Mouse (Mus musculus) olfactory bulb, adult 2 months (tissue): Measurements from ENCODE around the gene L3hypdh. TPM values are rescaled to one million over a fixed set of nuclear protein-coding genes. Genes with fewer than 3 reads are reported as not detected.

ENCODE experiments used
- H3K27ac ChIP-seq: fragments of 200-500 bp; 2 replicates; pipeline ENCODE4 v1.5.1; 2012; ENCODE audit warnings: low read depth, low read length; ENCODE audit not compliant: insufficient read depth
- H3K4me1 ChIP-seq: fragments of 200-500 bp; 2 replicates; pipeline ENCODE4 v1.6.1; 2012; ENCODE audit warnings: low read length; ENCODE audit not compliant: control insufficient read depth, insufficient read depth
- H3K4me3 ChIP-seq: fragments of 200-500 bp; 2 replicates; pipeline ENCODE4 v1.5.1; 2012; ENCODE audit warnings: mild to moderate bottlenecking, low read depth, low read length, moderate library complexity; ENCODE audit not compliant: insufficient read depth
- CTCF ChIP-seq: fragments of 200-500 bp; IDR thresholded peaks from 2 replicates; pipeline ENCODE4 v1.5.1; 2012; ENCODE audit warnings: low read depth, mild to moderate bottlenecking, low read length, moderate library complexity; ENCODE audit not compliant: insufficient read depth
- POLR2A ChIP-seq: fragments of 200-500 bp; IDR thresholded peaks from 2 replicates; pipeline ENCODE4 v1.6.1; 2012; ENCODE audit warnings: mild to moderate bottlenecking, low read depth, low read length, moderate library complexity; ENCODE audit not compliant: insufficient read depth
- WGBS: fragments of 180-500 bp; shearing (Covaris S2); methylation state at CpG from one replicate; pipeline ENCODE4 v1.1.7; 2018; 5-methylcytosine and 5-hydroxymethylcytosine counted together
- polyA plus RNA-seq: library from polyadenylated mRNA; stranded (reverse); fragments of >200 nt; gene quantifications from 2 replicates; pipeline ENCODE4 v1.2.4, GENCODE M21; 2012; ENCODE audit warnings: low replicate concordance; ENCODE audit not compliant: missing spikeins, insufficient read depth, insufficient read length

The L3hypdh gene
- polyA plus RNA-seq, 1 experiment, result not detected

DNA sequence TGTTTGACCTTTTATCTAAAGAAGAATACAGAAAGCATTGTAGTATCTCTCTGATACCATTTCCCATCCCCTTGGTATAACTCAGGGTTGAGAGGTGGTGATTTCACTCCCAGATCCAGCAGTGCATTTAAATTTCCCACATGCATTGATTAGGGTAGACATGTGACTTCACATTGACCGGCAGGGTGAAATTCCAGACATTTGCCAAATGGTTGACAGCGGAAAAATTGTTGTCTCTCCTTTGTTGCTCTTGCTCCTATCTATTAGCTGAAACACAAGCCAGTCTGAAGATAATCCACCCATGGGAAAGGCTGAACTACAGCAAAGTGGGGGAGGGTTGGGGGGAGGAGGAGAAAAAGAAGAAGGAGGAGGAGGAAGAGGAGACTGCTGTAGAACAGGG is 46.4 kb downstream of the L3hypdh start:
- Histone ChIP-seq H3K27ac (no peak overlapping the region), H3K4me3 (no peak overlapping the region), H3K4me1 (no peaks in the 10 kb centered on the region)
- WGBS, result 67% methylated on average over 2 of the region's 2 CpGs
- TF ChIP-seq POLR2A (no peak), CTCF (no peak)

DNA sequence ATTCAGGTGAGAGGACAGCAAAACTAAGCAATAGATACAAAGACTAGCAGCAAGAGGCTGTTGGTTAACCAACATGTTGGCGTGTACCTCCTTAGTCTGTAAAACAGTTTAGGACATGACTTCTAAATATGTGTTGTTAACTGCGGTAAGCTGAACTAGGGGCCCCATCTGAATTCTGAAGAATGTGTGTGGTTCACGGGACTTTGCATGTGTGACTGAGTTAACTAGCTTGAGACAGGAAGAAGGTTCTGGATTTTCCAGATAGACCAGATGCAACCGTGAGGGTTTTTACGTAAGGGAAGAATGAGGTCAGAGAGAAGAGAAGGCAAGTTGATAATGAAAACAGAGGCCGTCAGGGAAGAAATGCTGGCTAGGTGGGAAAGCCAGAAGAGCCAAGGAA is 48.2 kb downstream of the L3hypdh start:
- Histone ChIP-seq H3K4me1 (no peaks in the 10 kb centered on the region), H3K27ac (no peak overlapping the region), H3K4me3 (no peak overlapping the region)
- TF ChIP-seq POLR2A (no peak), CTCF (no peak)
- 94% methylated on average over 6 of the region's 6 CpGs for WGBS

DNA sequence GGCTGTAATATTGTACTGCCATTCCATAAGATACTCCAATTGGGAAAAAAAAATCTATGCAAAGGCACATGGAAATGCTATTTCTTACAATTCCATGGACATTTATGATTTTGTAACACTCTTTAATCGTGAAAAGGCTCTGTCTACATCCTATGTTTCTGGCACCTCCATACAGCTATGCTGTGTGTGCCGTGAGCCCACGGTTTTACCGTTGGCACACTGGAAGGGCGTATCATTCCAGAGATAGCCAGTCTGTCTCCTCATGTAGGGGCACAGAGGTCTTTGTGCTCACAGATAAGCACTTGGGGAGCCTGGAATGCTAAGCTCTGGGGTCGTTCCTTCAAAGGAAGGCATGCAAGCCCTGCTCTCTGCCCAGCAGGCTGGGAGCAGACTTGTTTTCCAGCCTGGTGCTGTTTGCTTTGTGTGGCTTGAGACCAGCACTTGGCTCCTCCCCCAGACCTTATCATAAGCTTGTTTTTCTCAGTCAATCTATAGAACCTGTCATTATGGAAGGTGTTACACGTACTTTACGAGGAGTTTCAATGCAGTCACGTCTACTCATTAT is 49.1 kb downstream of the L3hypdh start:
- H3K27ac ChIP-seq, result no peak overlapping the region
- H3K4me3 ChIP-seq, result no peak overlapping the region
- H3K4me1 ChIP-seq, result no peaks in the 10 kb centered on the region
- WGBS, result 81% methylated on average over 9 of the region's 9 CpGs
- TF ChIP-seq POLR2A (no peak), CTCF (no peak)

DNA sequence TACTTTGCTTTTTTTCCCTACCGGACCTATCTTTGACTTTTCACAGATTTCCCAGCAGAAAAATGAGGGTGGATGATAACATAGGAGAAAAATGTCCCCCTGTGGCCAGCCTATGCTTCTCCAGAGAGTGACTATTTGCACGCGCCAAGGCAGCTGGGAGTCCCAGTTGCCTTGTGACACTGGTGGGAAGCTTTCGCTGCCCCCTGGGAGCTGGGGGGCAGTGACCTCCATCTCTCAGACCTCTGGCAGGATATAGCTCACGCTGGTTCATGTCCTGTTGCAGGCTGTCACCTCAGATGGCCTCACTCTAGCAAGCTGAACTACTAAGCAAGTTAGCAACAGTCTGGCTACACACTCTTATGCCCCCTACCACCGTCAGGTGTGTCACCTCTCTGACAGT is 53.4 kb downstream of the L3hypdh start:
- Histone ChIP-seq H3K4me1 (no peaks in the 10 kb centered on the region), H3K27ac (no peak overlapping the region), H3K4me3 (no peak overlapping the region)
- TF ChIP-seq CTCF (no peak), POLR2A (no peak)
- 88% methylated on average over 6 of the region's 6 CpGs for WGBS

DNA sequence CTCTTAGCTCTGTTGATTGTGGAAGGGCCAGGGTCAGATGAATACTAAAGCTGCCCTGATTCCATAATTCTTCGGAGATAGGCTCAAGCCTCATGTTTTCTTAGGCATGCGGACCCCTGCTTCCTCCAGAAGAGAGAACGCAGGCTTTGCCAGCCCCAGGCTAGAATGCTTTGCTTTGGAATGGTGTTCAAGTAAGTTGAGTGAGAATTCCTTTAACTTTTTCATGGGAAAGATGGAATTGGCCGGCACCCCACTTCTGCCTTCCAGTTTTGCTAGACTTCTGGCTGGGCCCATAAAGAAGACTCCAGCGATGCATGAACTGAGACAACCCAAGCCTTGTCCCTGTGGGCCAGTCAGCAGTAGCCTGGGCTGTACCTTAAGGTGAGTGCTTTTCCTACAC is 54.1 kb downstream of the L3hypdh start:
- no peaks in the 10 kb centered on the region for H3K4me1 ChIP-seq
- WGBS, result 78% methylated on average over 5 of the region's 5 CpGs
- no peak overlapping the region for H3K27ac ChIP-seq
- no peak overlapping the region for H3K4me3 ChIP-seq
- TF ChIP-seq POLR2A (no peak), CTCF (no peak)

DNA sequence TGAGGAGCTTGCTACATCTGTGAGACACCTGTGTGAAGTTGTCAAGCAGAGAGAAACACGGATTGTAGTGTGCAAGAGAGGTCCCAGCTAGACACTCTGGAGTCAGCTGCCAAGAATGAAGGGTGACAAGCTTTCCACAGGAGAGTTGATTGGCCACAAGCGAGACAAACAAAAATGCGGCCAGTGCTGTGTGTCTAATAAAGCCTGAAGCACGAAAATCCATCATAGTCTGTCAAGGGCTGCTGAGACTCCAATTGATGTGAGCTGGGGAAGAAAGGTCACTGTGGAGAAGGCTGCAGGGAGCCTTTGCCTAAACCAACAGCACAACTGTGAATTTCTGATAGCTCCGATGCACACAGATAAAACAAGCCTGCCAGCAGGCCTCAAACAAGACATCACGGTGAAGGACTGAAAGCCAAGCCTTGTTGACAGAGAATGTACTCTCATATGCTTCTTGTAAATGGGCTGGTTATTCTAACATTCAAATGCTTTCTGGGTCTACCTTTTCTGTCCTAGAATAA is 59.9 kb downstream of the L3hypdh start:
- TF ChIP-seq POLR2A (no peak), CTCF (no peak)
- no peak overlapping the region for H3K4me3 ChIP-seq
- no peaks in the 10 kb centered on the region for H3K4me1 ChIP-seq
- 58% methylated on average over 6 of the region's 6 CpGs for WGBS
- H3K27ac ChIP-seq, result no peak overlapping the region

DNA sequence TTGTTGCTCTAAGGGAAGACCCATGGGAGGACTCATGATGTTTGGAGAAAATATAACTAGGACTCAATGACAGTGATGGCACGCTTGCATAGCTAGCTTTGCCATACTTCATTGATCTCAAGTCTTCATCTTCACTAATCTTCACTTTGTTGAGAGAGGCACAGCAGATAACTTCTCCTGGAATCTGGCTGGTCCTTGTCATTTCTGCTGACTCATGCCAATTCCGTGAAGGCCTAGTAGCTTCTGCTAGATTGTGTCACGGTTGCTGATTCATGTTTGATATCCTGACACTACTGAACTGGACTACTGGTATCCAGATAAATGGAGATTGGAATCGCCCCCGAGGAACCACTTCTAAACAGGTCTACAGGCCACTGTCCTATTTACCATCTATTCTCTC is 61.7 kb downstream of the L3hypdh start:
- TF ChIP-seq POLR2A (no peak), CTCF (no peak)
- Histone ChIP-seq H3K4me1 (no peaks in the 10 kb centered on the region), H3K27ac (no peak overlapping the region), H3K4me3 (no peak overlapping the region)
- WGBS, result 96% methylated on average over 5 of the region's 5 CpGs

Other genes starting within 250 kb of the L3hypdh start
- not detected in 2 replicates for gene Gpr135, start 14.3 kb downstream of the L3hypdh start, polyA plus RNA-seq
- not detected in 2 replicates for gene Jkamp, start 150 bp upstream of the L3hypdh start, polyA plus RNA-seq
- not detected in 2 replicates for gene Ccdc175, start 99.6 kb upstream of the L3hypdh start, polyA plus RNA-seq